Mouse (Mus musculus) MEL-GATA-1-ER (cell line): ENCODE data around the gene Ssmem1.
A peak's percentile ranks its signal among the peaks of the same experiment; 100 is the strongest.

Experiments used
- DNase-seq: peaks from one replicate; pipeline ENCODE4 v3.0.0-alpha.2; 2012; ENCODE audit warnings: low read depth; ENCODE audit errors: extremely low read depth

The Ssmem1 gene

GRCm38 (mm10) chr6:30509265-30510239 lies at the start of gene Ssmem1, which contains the start of gene Tmem209:
TSS of gene Ssmem1 (plus strand) at chr6:30509849.
TSS of gene Tmem209 (minus strand) at chr6:30509783.
- peak; percentile 87 for DNase-seq

DNA sequence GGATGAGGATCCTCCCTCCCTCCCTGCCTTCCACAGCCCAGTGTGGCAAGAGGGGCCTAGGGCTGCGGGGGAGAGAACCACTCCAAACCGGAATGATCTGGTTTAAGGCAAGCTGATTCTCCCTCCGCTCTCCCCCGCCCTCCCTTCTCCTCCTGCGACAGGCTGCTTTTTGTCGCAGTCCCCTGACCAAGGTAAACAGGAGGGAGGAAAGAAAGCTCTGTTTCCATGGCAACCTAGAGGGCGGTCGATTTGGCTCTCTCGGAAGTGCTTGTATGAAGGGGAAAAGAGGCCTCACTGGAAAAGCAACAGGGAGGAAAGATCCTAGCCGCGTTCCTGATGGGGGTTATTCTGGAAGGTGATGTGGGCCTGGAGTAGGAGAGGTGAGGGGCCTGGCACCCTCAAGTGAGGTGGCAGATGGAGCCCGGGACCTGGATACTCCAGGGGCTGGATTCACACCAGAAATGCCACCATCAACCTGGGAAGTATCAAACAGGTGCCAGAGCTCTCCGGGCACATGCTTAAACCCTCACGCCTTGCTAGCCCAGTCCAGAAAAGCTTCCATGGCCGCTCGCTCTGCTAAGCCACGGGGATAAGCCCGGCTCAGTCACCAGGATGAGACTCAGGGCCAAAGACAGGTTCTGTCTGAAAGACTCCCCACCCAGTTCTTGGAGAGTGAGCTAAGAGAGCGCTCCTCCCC lies 48.8 kb upstream of the Ssmem1 start:
- DNase-seq, result no peak

DNA sequence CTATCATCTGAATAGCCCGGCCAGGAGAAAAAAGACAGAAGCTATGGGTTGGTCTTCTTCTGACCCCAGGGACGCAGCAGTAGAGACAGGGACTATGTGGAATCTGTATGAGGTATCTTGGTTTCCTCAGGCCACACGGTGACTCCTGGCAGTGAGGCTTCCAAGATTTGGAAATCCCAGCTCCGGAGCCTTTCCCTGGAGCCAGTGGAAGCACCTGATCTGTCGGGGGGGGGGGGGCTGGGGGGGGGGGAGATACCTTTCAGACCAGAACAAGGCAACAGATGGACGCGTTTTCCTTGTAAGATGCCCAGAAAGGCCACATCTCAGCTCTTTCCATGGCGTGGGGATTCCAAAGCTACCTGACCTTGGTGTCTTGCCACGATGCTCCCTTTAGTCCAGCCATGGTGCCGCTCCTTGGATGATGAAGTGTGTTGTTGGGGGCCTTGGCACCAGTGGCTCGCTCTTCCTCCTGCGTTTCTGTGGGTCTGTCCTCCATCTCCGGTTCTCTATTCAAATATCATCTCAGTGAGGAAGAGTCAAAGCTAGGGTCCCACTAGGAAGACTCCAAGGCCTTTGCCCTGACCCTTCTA lies 47.8 kb upstream of the Ssmem1 start:
- no peak for DNase-seq

GRCm38 (mm10) chr6:30462822-30463221 lies 46.8 kb upstream of the Ssmem1 start:
- no peak for DNase-seq

- DNase-seq, result no peak
These were observed 44.1 kb upstream of the Ssmem1 start for GRCm38 (mm10) chr6:30465586-30465985.

DNA sequence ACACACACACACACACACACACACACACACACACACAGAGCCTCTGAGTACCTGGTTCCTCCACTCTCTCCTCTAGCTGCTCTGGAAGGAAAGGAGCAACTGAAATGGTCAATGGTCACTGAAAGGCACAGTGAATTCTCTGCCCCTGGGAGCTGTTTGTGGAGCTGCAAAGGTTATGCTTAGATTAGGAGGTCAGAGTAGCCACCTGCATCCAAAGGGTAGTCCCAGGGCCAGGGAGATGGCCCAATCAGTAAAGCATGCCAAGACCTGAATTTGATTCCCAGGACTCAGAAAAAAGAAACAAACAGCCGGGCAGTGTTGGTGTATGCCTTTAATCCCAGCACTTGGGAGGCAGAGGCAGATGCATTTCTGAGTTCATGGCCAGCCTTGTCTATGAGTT lies 41.6 kb upstream of the Ssmem1 start:
- no peak for DNase-seq

- peak; percentile 41 for DNase-seq
These were observed 41.0 kb upstream of the Ssmem1 start for GRCm38 (mm10) chr6:30468684-30469083.

- no peak for DNase-seq
These were observed 40.3 kb upstream of the Ssmem1 start for GRCm38 (mm10) chr6:30469370-30469769.

- DNase-seq, result no peak
These were observed 37.9 kb upstream of the Ssmem1 start for GRCm38 (mm10) chr6:30471706-30472105.

DNA sequence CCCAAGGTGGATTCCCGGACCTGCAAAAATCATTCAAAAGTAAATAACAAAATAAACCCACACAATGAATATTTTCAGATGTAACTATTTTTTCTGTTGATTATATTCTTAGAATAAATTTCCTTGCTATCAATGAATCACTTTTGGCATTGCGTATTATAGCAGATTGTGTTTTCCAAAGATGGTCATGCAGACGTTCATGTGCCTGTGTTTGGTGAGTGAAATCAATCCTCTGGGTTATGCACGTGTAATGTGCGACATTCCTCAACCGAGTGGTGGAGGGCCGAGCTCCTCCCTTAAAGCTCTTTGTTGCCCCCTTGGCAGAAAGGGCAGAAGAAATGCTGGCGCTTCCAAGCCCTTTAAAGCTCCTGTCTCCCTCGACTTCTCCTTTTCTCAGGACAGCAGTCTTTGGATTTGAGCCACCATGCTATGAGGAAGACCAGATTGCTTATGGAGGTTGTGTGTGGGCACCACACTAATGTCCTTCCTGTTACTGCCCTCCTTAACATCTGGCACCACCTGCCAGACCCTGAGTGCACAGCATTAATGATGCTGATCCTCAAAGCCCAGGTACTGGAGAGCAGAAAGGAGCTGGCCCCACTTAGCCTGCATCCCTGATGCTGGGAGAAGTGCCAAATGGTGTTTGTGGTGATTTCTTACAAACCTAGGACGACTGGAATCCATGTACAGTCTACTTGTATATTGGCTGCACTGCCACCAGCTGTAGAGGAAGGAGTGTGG lies 33.5 kb upstream of the Ssmem1 start:
- no peak for DNase-seq

- DNase-seq, result no peak
These were observed 32.4 kb upstream of the Ssmem1 start for GRCm38 (mm10) chr6:30477210-30477714.

DNA sequence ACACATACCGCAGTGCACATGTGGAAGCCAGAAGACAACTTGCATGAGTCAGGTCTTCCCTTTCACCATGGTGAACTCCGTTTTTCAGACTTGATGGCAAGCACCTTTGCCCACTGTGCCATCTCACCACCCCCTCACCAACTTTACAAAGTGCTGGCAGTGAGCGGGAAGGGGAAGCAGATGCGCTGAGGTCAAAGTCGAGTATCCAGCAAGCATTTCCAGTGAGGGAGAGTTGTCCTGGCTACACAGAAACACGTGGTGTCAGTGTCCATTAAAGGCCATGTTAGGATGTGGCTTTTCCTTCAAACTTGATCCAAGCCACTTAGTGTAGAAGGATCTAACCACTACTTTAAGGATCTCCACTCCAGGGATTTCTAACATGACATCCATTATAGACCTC lies 31.9 kb upstream of the Ssmem1 start:
- no peak for DNase-seq

DNA sequence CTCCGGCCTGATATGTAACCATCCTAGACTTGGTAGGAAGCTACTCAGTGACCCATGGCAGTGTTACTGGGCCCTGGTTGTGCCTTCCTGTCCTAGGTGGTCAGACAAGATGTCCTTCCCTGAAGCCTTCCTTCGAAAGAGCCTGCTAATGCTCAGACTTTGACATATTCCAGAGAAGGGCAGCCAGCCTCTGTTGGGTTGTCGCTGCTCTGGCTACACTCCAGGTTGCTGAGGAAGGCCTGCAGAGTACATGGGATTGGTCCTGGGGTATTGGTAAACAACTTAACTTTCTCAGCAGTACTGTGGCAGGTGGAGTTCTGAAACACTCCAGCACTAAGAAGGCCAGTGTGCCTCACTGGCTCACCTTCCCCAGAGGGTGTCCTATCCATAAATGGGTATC lies 30.2 kb upstream of the Ssmem1 start:
- no peak for DNase-seq

- no peak for DNase-seq
These were observed 26.7 kb upstream of the Ssmem1 start for GRCm38 (mm10) chr6:30482908-30483307.

DNA sequence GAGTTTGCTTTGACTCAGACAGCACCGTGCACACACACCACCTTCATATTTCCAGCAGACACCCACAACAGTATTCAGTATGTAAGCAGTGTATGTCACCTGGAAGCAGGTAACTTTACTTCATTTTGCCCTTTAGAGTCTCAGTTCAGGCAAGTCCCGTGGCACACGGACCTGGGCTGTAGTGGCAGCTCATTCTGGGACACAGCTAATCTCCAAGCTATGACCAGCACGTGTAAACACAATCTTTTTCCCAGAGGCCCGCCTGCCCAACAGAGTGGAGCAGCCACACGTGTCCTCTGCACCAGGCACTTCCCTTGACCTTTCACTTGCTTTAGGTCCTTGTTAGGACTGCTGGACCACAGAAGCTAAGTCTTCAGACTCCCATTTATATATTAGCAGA lies 23.1 kb upstream of the Ssmem1 start:
- no peak for DNase-seq

- no peak for DNase-seq
These were observed 10.6 kb upstream of the Ssmem1 start for GRCm38 (mm10) chr6:30499049-30499448.

DNA sequence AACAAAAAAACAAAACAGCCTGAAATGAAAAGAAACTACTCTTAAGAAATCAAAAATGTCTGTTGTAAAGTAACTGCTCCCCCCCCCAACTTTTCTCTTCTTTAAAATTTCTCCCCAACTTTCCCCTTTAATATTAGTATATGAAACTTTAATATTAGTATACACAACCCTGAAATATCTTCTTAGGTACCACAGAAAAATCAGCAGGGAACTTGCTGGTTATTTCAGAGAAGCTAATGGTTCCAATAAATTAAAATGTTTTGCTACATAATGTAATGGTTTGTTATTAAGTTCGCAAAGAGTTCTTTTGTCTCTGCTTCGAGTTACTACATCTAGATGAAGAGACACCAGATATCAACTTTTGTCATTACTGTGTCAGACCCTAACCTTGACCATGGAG lies 825 bp upstream of the Ssmem1 start:
- DNase-seq, result no peak

DNA sequence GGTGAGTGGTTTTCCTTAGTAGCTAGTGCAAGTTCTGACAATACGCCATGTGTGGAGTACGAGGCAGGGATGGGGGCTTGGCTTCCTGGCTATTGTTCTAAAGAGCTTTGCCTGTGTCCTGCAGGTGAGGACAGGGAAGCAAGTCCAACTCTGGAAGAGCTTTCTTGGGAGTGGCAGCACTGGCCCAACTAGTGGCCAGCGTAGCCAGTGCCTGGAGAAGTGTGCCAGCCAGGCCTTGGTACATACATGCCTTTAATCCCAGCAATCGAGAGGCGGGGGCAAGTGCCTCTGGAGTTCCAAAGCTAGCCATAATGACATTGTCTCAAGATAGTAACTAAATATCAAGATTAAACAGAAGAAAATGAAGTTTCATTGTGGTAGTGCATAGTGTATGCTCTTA lies 642 bp downstream of the Ssmem1 start:
- DNase-seq, result no peak

- DNase-seq, result no peak
These were observed 4.6 kb downstream of the Ssmem1 start for GRCm38 (mm10) chr6:30514242-30514641.

GRCm38 (mm10) chr6:30520400-30520799 lies 10.8 kb downstream of the Ssmem1 start:
- no peak for DNase-seq
